Mouse (Mus musculus): ENCODE results near the gene Pramef20. TPM values are rescaled to one million over a fixed set of nuclear protein-coding genes. Genes with fewer than 3 reads are reported as not detected.
"Not testable (repeated sequence)": the region's sequence is repeated elsewhere in the genome, so short reads cannot be mapped to it uniquely, and the experiment has no call there.

Pramef20 gene
- not detected in 2 replicates for polyA plus RNA-seq (2014; fragmentation: Nextera tagmentation; extraction: Ambion mirVana)

- no peaks in the 10 kb centered on the region for H3K36me3 ChIP-seq (ENCODE audit: control insufficient read depth, insufficient read depth, low read length)
- H3K27ac ChIP-seq (replicated peaks; ENCODE audit: low read depth, low read length): no peak within 1 kb of the TSS
- H3K9ac ChIP-seq (ENCODE audit: low read length): no peak within 1 kb of the TSS
- no peak within 1 kb of the TSS for H3K4me2 ChIP-seq (ENCODE audit: low read depth, severe bottlenecking)
- DNase-seq (ENCODE audit: low spot score): no peak
- H3K4me3 ChIP-seq (ENCODE audit: low read depth, low read length): no peak within 1 kb of the TSS
- H3K4me1 ChIP-seq (ENCODE audit: control insufficient read depth, insufficient read depth, low read length): no peaks in the 10 kb centered on the region
- 52% methylated on average over 2 of the region's 2 CpGs for WGBS
- no peaks in the 10 kb centered on the region for H3K27me3 ChIP-seq (ENCODE audit: control insufficient read depth, insufficient read depth, low read length)
- no peaks in the 10 kb centered on the region for H3K9me3 ChIP-seq (ENCODE audit: control insufficient read depth, low read length)
- no peak for ATAC-seq (ENCODE audit: insufficient number of reproducible peaks, low FRiP score, low TSS enrichment, low read depth)
Observed at GRCm38 (mm10) chr4:144377911-144378310, at the start of gene Pramef20. Gene Pramef20, minus strand, starts transcription at chr4:144377933.

DNA sequence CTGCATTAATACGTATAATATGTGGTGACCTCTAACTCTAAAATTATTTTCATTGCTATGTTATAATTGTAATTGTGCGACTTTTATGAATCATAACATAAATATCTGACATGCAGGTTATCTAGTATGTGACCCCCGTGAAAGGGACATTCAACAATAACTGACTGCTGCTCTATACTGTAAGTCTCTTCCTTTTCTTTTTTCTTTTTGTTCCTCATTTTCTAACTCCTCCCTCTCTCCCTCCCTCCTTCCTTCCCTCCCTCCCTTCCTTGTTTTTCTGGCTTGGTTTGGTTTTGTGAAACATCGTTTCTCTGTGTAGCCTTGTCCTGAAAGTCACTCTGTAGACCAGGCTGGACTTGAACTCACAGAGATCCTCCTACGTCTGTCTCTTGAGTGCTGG is 46.9 kb upstream of the Pramef20 start:
- H3K4me1 ChIP-seq (ENCODE audit: control insufficient read depth, insufficient read depth, low read length): no peaks in the 10 kb centered on the region
- H3K9ac ChIP-seq (ENCODE audit: low read length): no peak overlapping the region
- WGBS: 83% methylated on average over 5 of the region's 5 CpGs
- no peaks in the 10 kb centered on the region for H3K36me3 ChIP-seq (ENCODE audit: control insufficient read depth, insufficient read depth, low read length)
- DNase-seq (ENCODE audit: low spot score) (no peak), ATAC-seq (ENCODE audit: insufficient number of reproducible peaks, low FRiP score, low TSS enrichment, low read depth) (no peak)
- no peak overlapping the region for H3K4me3 ChIP-seq (ENCODE audit: low read depth, low read length)
- H3K4me2 ChIP-seq (ENCODE audit: low read depth, severe bottlenecking): no peak overlapping the region
- no peak overlapping the region for H3K27ac ChIP-seq (replicated peaks; ENCODE audit: low read depth, low read length)
- H3K9me3 ChIP-seq (ENCODE audit: control insufficient read depth, low read length): no peaks in the 10 kb centered on the region
- H3K27me3 ChIP-seq (ENCODE audit: control insufficient read depth, insufficient read depth, low read length): no peaks in the 10 kb centered on the region

- ATAC-seq (ENCODE audit: insufficient number of reproducible peaks, low FRiP score, low TSS enrichment, low read depth): no peak
- Histone ChIP-seq H3K27me3 (ENCODE audit: control insufficient read depth, insufficient read depth, low read length) (no peaks in the 10 kb centered on the region), H3K36me3 (ENCODE audit: control insufficient read depth, insufficient read depth, low read length) (no peaks in the 10 kb centered on the region), H3K4me3 (ENCODE audit: low read depth, low read length) (no peak overlapping the region), H3K4me1 (ENCODE audit: control insufficient read depth, insufficient read depth, low read length) (no peaks in the 10 kb centered on the region), H3K9ac (ENCODE audit: low read length) (no peak overlapping the region), H3K9me3 (ENCODE audit: control insufficient read depth, low read length) (no peaks in the 10 kb centered on the region), H3K4me2 (ENCODE audit: low read depth, severe bottlenecking) (no peak overlapping the region), H3K27ac (replicated peaks; ENCODE audit: low read depth, low read length) (no peak overlapping the region)
- no peak for DNase-seq (ENCODE audit: low spot score)
Observed at GRCm38 (mm10) chr4:144420644-144421043, 42.9 kb upstream of the Pramef20 start.

DNA sequence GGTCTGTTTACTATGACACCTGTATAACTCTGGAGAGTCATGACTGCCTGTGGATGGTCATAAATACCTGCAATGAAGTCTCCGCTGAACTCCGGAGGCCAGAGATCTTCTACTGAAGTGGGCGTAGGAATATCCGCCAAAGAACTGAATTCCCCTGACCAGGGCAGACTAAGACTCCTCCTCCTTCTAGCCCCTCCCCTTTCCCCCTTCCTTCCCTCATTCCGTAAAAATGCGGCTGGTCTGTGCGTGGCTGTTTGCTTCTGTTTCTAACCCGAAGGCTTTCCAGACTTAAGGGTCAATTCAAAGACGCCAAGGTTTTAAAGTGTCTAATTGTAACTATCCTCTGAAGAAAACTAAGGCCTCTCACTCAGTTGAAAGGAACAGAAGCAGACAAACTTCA is 30.6 kb upstream of the Pramef20 start, which contains the start of gene Pramef12:
TSS of gene Pramef12 (minus strand) at position 175 of the 400 bp plus-strand sequence.
- DNase-seq (ENCODE audit: low spot score) (no peak), ATAC-seq (ENCODE audit: insufficient number of reproducible peaks, low FRiP score, low TSS enrichment, low read depth) (no peak)
- Histone ChIP-seq H3K4me3 (ENCODE audit: low read depth, low read length) (no peak within 1 kb of the TSS), H3K36me3 (ENCODE audit: control insufficient read depth, insufficient read depth, low read length) (no peaks in the 10 kb centered on the region), H3K4me1 (ENCODE audit: control insufficient read depth, insufficient read depth, low read length) (no peaks in the 10 kb centered on the region), H3K9me3 (ENCODE audit: control insufficient read depth, low read length) (no peaks in the 10 kb centered on the region), H3K27ac (replicated peaks; ENCODE audit: low read depth, low read length) (no peak within 1 kb of the TSS), H3K27me3 (ENCODE audit: control insufficient read depth, insufficient read depth, low read length) (no peaks in the 10 kb centered on the region), H3K4me2 (ENCODE audit: low read depth, severe bottlenecking) (no peak within 1 kb of the TSS), H3K9ac (ENCODE audit: low read length) (no peak within 1 kb of the TSS)
- WGBS: 71% methylated on average over 9 of the region's 9 CpGs

- 66% methylated on average over 3 of the region's 3 CpGs for WGBS
Observed at GRCm38 (mm10) chr4:144406261-144406660, 28.5 kb upstream of the Pramef20 start.

DNA sequence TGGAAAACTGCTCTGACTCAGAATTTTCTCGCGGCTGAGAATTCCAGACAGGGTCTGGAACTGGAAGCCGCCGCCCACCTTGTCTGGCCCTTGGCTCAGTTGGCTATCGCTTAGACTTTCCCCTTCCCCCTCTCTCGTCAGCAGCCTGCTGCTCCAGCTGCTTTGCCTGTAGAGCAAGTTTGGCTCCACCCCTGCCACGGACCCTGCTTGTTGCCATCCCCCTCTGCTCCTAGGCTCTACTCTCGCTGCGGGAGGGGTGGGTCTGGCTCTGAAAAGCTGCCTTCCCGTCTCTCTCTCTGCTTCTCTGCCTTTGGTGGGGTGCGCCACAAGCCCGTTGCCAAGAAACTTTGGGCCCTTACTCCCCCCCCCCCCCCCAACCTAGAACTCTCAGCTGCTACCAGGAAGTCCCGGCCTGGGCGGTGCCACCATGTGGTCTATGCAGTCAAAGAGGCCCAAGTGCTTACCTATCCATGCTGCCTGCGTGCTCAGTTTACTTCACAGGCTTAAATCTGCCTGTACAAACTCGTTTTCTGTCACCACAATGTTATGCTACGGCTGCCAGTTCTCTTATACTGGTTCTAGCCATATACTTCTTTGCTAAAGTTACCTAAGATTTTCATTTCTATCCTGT is 26.8 kb upstream of the Pramef20 start:
- H3K4me3 ChIP-seq (ENCODE audit: low read depth, low read length): peak overlapping the region; percentile 25
- H3K9me3 ChIP-seq (ENCODE audit: control insufficient read depth, low read length): no peaks in the 10 kb centered on the region
- 0 out of 2 replicates have a peak overlapping the region, but pooled peaks have one; percentile 35 for H3K9ac ChIP-seq (ENCODE audit: low read length)
- H3K4me2 ChIP-seq (ENCODE audit: low read depth, severe bottlenecking): peak overlapping the region; percentile 39; the same call in 1 of the 2 replicates
- no peaks in the 10 kb centered on the region for H3K4me1 ChIP-seq (ENCODE audit: control insufficient read depth, insufficient read depth, low read length)
- H3K36me3 ChIP-seq (ENCODE audit: control insufficient read depth, insufficient read depth, low read length): no peaks in the 10 kb centered on the region
- ATAC-seq (ENCODE audit: insufficient number of reproducible peaks, low FRiP score, low TSS enrichment, low read depth) (peak; percentile 92), DNase-seq (ENCODE audit: low spot score) (peak; percentile 81)
- 5% methylated on average over 17 of the region's 17 CpGs for WGBS
- no peaks in the 10 kb centered on the region for H3K27me3 ChIP-seq (ENCODE audit: control insufficient read depth, insufficient read depth, low read length)
- peak overlapping the region; percentile 48; the same call in 1 of the 2 replicates for H3K27ac ChIP-seq (replicated peaks; ENCODE audit: low read depth, low read length)

More at GRCm38 (mm10) chr4:144406261-144406660, 28.5 kb upstream of the Pramef20 start:
- Histone ChIP-seq H3K4me1 (ENCODE audit: control insufficient read depth, insufficient read depth, low read length) (no peaks in the 10 kb centered on the region), H3K9ac (ENCODE audit: low read length) (no peak overlapping the region), H3K4me3 (ENCODE audit: low read depth, low read length) (no peak overlapping the region), H3K36me3 (ENCODE audit: control insufficient read depth, insufficient read depth, low read length) (no peaks in the 10 kb centered on the region), H3K9me3 (ENCODE audit: control insufficient read depth, low read length) (no peaks in the 10 kb centered on the region), H3K27ac (replicated peaks; ENCODE audit: low read depth, low read length) (no peak overlapping the region), H3K4me2 (ENCODE audit: low read depth, severe bottlenecking) (no peak overlapping the region), H3K27me3 (ENCODE audit: control insufficient read depth, insufficient read depth, low read length) (no peaks in the 10 kb centered on the region)
- no peak for ATAC-seq (ENCODE audit: insufficient number of reproducible peaks, low FRiP score, low TSS enrichment, low read depth)
- no peak for DNase-seq (ENCODE audit: low spot score)

DNA sequence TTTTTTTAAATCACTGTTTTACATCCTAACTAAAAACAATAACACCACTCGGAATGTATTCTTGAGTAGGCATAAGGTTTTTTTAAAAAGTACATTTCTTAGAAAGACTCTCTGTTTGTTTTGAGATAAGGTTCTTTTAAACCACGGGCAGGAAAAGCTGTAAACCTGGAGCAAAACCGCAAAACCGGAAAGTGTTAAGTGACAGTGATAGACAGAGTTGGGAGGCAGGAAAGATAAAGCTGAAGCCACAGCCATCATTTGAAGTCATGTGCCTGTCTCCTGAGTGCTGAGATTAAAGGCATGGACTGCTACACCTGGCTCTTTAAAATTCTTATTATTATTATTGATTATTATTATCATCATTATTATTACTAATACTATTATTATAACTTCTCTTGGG is 25.0 kb upstream of the Pramef20 start:
- no peaks in the 10 kb centered on the region for H3K4me1 ChIP-seq (ENCODE audit: control insufficient read depth, insufficient read depth, low read length)
- 63% methylated on average over 4 of the region's 4 CpGs for WGBS
- H3K27me3 ChIP-seq (ENCODE audit: control insufficient read depth, insufficient read depth, low read length): no peaks in the 10 kb centered on the region
- no peak overlapping the region for H3K27ac ChIP-seq (replicated peaks; ENCODE audit: low read depth, low read length)
- H3K9me3 ChIP-seq (ENCODE audit: control insufficient read depth, low read length): no peaks in the 10 kb centered on the region
- H3K4me3 ChIP-seq (ENCODE audit: low read depth, low read length): no peak overlapping the region
- H3K9ac ChIP-seq (ENCODE audit: low read length): no peak overlapping the region
- H3K36me3 ChIP-seq (ENCODE audit: control insufficient read depth, insufficient read depth, low read length): no peaks in the 10 kb centered on the region
- DNase-seq (ENCODE audit: low spot score) (no peak), ATAC-seq (ENCODE audit: insufficient number of reproducible peaks, low FRiP score, low TSS enrichment, low read depth) (no peak)
- no peak overlapping the region for H3K4me2 ChIP-seq (ENCODE audit: low read depth, severe bottlenecking)

- 22% methylated on average over 3 of the region's 3 CpGs for WGBS
- H3K4me1 ChIP-seq (ENCODE audit: control insufficient read depth, insufficient read depth, low read length): no peaks in the 10 kb centered on the region
- H3K9ac ChIP-seq (ENCODE audit: low read length): no peak overlapping the region
- no peaks in the 10 kb centered on the region for H3K27me3 ChIP-seq (ENCODE audit: control insufficient read depth, insufficient read depth, low read length)
- H3K27ac ChIP-seq (replicated peaks; ENCODE audit: low read depth, low read length): no peak overlapping the region
- H3K4me2 ChIP-seq (ENCODE audit: low read depth, severe bottlenecking): no peak overlapping the region
- no peak overlapping the region for H3K4me3 ChIP-seq (ENCODE audit: low read depth, low read length)
- no peak for ATAC-seq (ENCODE audit: insufficient number of reproducible peaks, low FRiP score, low TSS enrichment, low read depth)
- DNase-seq (ENCODE audit: low spot score): no peak
- H3K36me3 ChIP-seq (ENCODE audit: control insufficient read depth, insufficient read depth, low read length): no peaks in the 10 kb centered on the region
- H3K9me3 ChIP-seq (ENCODE audit: control insufficient read depth, low read length): no peaks in the 10 kb centered on the region
Observed at GRCm38 (mm10) chr4:144396316-144396715, 18.6 kb upstream of the Pramef20 start.

DNA sequence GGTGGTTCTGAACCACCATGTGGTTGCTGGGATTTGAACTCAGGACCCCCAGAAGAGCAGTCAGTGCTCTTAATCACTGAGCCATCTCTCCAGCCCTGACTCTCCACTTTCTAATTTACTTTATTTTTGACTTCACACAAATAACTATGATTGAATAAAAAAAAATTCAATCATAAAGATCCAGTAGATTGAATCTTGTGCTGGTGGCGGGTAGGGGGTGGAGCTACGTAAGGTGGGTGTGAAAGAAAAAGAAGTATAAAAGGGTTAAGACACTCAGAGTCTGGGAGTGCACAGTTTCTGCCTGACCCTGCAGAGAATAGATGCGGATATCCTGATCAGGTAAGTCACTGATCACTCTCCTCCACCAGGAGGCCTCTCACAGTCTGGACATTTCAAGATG is 20.1 kb downstream of the Pramef20 start, which contains the start of gene Gm13119:
TSS of gene Gm13119 (plus strand) at position 301 of the 400 bp plus-strand sequence.
- not testable (repeated sequence) for ATAC-seq (ENCODE audit: insufficient number of reproducible peaks, low FRiP score, low TSS enrichment, low read depth); H3K4me1 ChIP-seq (ENCODE audit: control insufficient read depth, insufficient read depth, low read length); H3K36me3 ChIP-seq (ENCODE audit: control insufficient read depth, insufficient read depth, low read length); H3K27ac ChIP-seq (replicated peaks; ENCODE audit: low read depth, low read length); H3K9me3 ChIP-seq (ENCODE audit: control insufficient read depth, low read length); H3K27me3 ChIP-seq (ENCODE audit: control insufficient read depth, insufficient read depth, low read length); H3K4me3 ChIP-seq (ENCODE audit: low read depth, low read length); H3K9ac ChIP-seq (ENCODE audit: low read length); DNase-seq (ENCODE audit: low spot score); H3K4me2 ChIP-seq (ENCODE audit: low read depth, severe bottlenecking)
- 93% methylated on average over 3 of the region's 3 CpGs for WGBS
